Mouse (Mus musculus) fat pad, adult 2 months (tissue): ENCODE data around the gene Tmem47.

ENCODE experiments used
- DNase-seq: peaks from one replicate; pipeline ENCODE4 v3.0.0-alpha.2; 2011; ENCODE audit warnings: low read depth, low spot score; ENCODE audit errors: extremely low read depth

Tmem47 gene

GRCm38 (mm10) chrX:81070210-81070803, at the start of gene Tmem47:
Gene Tmem47, plus strand, starts transcription at chrX:81070698.
- DNase-seq: no peak

GRCm38 (mm10) chrX:81070804-81071461, 435 bp downstream of the Tmem47 start:
- DNase-seq: no peak

- no peak for DNase-seq
Observed at GRCm38 (mm10) chrX:81071746-81072640, 1.5 kb downstream of the Tmem47 start.

- DNase-seq: no peak
Observed at GRCm38 (mm10) chrX:81072651-81073050, 2.2 kb downstream of the Tmem47 start.

- no peak for DNase-seq
Observed at GRCm38 (mm10) chrX:81073834-81074233, 3.3 kb downstream of the Tmem47 start.

- no peak for DNase-seq
Observed at GRCm38 (mm10) chrX:81078522-81078921, 8.0 kb downstream of the Tmem47 start.

GRCm38 (mm10) chrX:81080996-81081395, 10.5 kb downstream of the Tmem47 start:
- DNase-seq: no peak

GRCm38 (mm10) chrX:81085025-81085752, 14.7 kb downstream of the Tmem47 start:
- DNase-seq: no peak

GRCm38 (mm10) chrX:81147416-81147815, 76.9 kb downstream of the Tmem47 start:
- no peak for DNase-seq
